Mouse (Mus musculus) cerebellum, adult 2 months (tissue): Measurements from ENCODE around the gene Katnb1. TPM values are rescaled to one million over a fixed set of nuclear protein-coding genes. Genes with fewer than 3 reads are reported as not detected.

Experiments
- DNase-seq, 2 experiments: peaks; one replicate each; pipeline ENCODE4 v3.0.0; 2021
- H3K27ac ChIP-seq: fragments of 200-500 bp; 2 replicates; pipeline ENCODE4 v1.5.1; 2012; ENCODE audit warnings: low read length, control low read depth, inconsistent platforms; ENCODE audit not compliant: insufficient read depth
- H3K27me3 ChIP-seq: fragments of 200-500 bp; 2 replicates; pipeline ENCODE4 v1.6.1; 2012; ENCODE audit warnings: inconsistent platforms, mild to moderate bottlenecking, low read length, moderate library complexity; ENCODE audit not compliant: control insufficient read depth, insufficient read depth
- H3K4me1 ChIP-seq: fragments of 200-500 bp; 2 replicates; pipeline ENCODE4 v1.6.1; 2011; ENCODE audit warnings: low read length; ENCODE audit not compliant: control insufficient read depth, insufficient read depth
- H3K4me3 ChIP-seq: fragments of 200-500 bp; replicated peaks from 2 replicates; pipeline ENCODE3; 2011; ENCODE audit warnings: mild to moderate bottlenecking, low read depth, low read length, control low read depth; ENCODE audit not compliant: insufficient read depth
- CTCF ChIP-seq: fragments of 200-500 bp; IDR thresholded peaks from 2 replicates; pipeline ENCODE4 v1.5.1; 2011; ENCODE audit warnings: low read depth, mild to moderate bottlenecking, control low read depth, low read length, moderate library complexity, borderline replicate concordance; ENCODE audit not compliant: insufficient read depth
- POLR2A ChIP-seq: fragments of 200-500 bp; IDR thresholded peaks from 2 replicates; pipeline ENCODE4 v1.6.1; 2011; ENCODE audit warnings: low read length, control low read depth, borderline replicate concordance; ENCODE audit not compliant: insufficient read depth
- WGBS: fragments of 180-500 bp; shearing (Covaris S2); methylation state at CpG from one replicate; pipeline ENCODE4 v1.1.7; 2018; 5-methylcytosine and 5-hydroxymethylcytosine counted together
- polyA plus RNA-seq: library from polyadenylated mRNA; depleted of rRNA; stranded (reverse); fragments of >200 nt; gene quantifications from 2 replicates; pipeline ENCODE4 v1.2.3, GENCODE M21; 2012; rRNA removed

Gene Katnb1
- 53.0 and 54.0 TPM in 2 replicates for polyA plus RNA-seq

- H3K27ac ChIP-seq, result peak within 1 kb of the TSS; percentile 61
- peak within 1 kb of the TSS; percentile 99 for H3K4me3 ChIP-seq
- peaks cover 27% of the 10 kb centered on the region for H3K4me1 ChIP-seq
- peak; percentile 98 to 100 for DNase-seq
- WGBS, result under 1% methylated on average over 47 of the region's 47 CpGs
- no peaks in the 10 kb centered on the region for H3K27me3 ChIP-seq
- TF ChIP-seq POLR2A (peak; percentile 90; the same call in 1 of the 2 replicates), CTCF (no peak)
These were observed at the start of gene Katnb1 for GRCm38 (mm10) chr8:95080381-95081341. Gene Katnb1, plus strand, starts transcription at chr8:95081186.

- TF ChIP-seq CTCF, result no peak
- TF ChIP-seq POLR2A, result no peak
- Histone ChIP-seq H3K27ac (no peak overlapping the region), H3K4me1 (no peaks in the 10 kb centered on the region), H3K27me3 (no peaks in the 10 kb centered on the region), H3K4me3 (no peak overlapping the region)
- 43% methylated on average over 7 of the region's 7 CpGs for WGBS
- DNase-seq, result no peak
These were observed 43.7 kb upstream of the Katnb1 start for GRCm38 (mm10) chr8:95037106-95037925.

- 73% methylated on average over 6 of the region's 6 CpGs for WGBS
- TF ChIP-seq POLR2A (no peak), CTCF (no peak)
- no peaks in the 10 kb centered on the region; the same call in 1 of the 2 replicates for H3K27me3 ChIP-seq
- H3K27ac ChIP-seq, result no peak overlapping the region
- DNase-seq, result no peak
- H3K4me3 ChIP-seq, result no peak overlapping the region
- no peaks in the 10 kb centered on the region for H3K4me1 ChIP-seq
These were observed 38.9 kb upstream of the Katnb1 start for GRCm38 (mm10) chr8:95041883-95042784.

- Histone ChIP-seq H3K27ac (no peak overlapping the region), H3K4me1 (no peaks in the 10 kb centered on the region), H3K4me3 (no peak overlapping the region), H3K27me3 (no peaks in the 10 kb centered on the region; the same call in 1 of the 2 replicates)
- DNase-seq, result no peak
- no peak for TF ChIP-seq POLR2A
- TF ChIP-seq CTCF, result no peak
- WGBS, result 68% methylated on average over 4 of the region's 4 CpGs
These were observed 36.2 kb upstream of the Katnb1 start for GRCm38 (mm10) chr8:95044811-95045210.

GRCm38 (mm10) chr8:95046982-95047381 lies 34.0 kb upstream of the Katnb1 start:
- no peak for DNase-seq
- WGBS, result 69% methylated on average over 3 of the region's 3 CpGs
- H3K4me3 ChIP-seq, result no peak overlapping the region
- TF ChIP-seq POLR2A (no peak), CTCF (no peak)
- H3K4me1 ChIP-seq, result no peaks in the 10 kb centered on the region
- H3K27ac ChIP-seq, result no peak overlapping the region
- no peaks in the 10 kb centered on the region; the same call in 1 of the 2 replicates for H3K27me3 ChIP-seq

GRCm38 (mm10) chr8:95047884-95048680 lies 32.9 kb upstream of the Katnb1 start:
- no peak overlapping the region for H3K4me3 ChIP-seq
- 65% methylated on average over 6 of the region's 6 CpGs for WGBS
- H3K27ac ChIP-seq, result no peak overlapping the region
- no peaks in the 10 kb centered on the region for H3K4me1 ChIP-seq
- TF ChIP-seq POLR2A, result no peak
- TF ChIP-seq CTCF, result no peak
- DNase-seq, result no peak
- no peaks in the 10 kb centered on the region; the same call in 1 of the 2 replicates for H3K27me3 ChIP-seq
